Mouse (Mus musculus) stomach, embryonic 15.5 days (tissue): ENCODE results near the gene Rpl10a. TPM values are rescaled to one million over a fixed set of nuclear protein-coding genes. Genes with fewer than 3 reads are reported as not detected.

Experiments used
- ATAC-seq: fragments of 200-750 bp; cut with Nextera tagmentation; 2 replicates; pipeline ENCODE4 v1.8.0; 2017; ENCODE audit warnings: low read depth, moderate number of reproducible peaks, moderate TSS enrichment; ENCODE audit not compliant: insufficient read depth, low FRiP score
- H3K27ac ChIP-seq: fragments of 300-500 bp; sonication (generic); 2 replicates; pipeline ENCODE4 v1.5.1; 2015; ENCODE audit warnings: mild to moderate bottlenecking, inconsistent platforms
- H3K27me3 ChIP-seq: fragments of 300-500 bp; sonication (generic); replicated peaks from 2 replicates; pipeline ENCODE4 v1.6.1; 2015; ENCODE audit warnings: inconsistent platforms
- H3K36me3 ChIP-seq: fragments of 300-500 bp; sonication (generic); 2 replicates; pipeline ENCODE4 v1.6.1; 2015; ENCODE audit warnings: inconsistent platforms
- H3K4me1 ChIP-seq: fragments of 300-500 bp; sonication (generic); 2 replicates; pipeline ENCODE4 v1.6.1; 2015; ENCODE audit warnings: inconsistent platforms
- H3K4me2 ChIP-seq: fragments of 300-500 bp; sonication (generic); 2 replicates; pipeline ENCODE4 v1.6.1; 2015; ENCODE audit warnings: mild to moderate bottlenecking, inconsistent platforms
- H3K4me3 ChIP-seq: fragments of 300-500 bp; sonication (generic); replicated peaks from 2 replicates; pipeline ENCODE4 v1.5.1; 2015; ENCODE audit warnings: inconsistent platforms
- H3K9ac ChIP-seq: fragments of 300-500 bp; sonication (generic); 2 replicates; pipeline ENCODE4 v1.6.1; 2015; ENCODE audit warnings: inconsistent platforms
- H3K9me3 ChIP-seq: fragments of 300-500 bp; sonication (generic); 2 replicates; pipeline ENCODE4 v1.6.1; 2016; ENCODE audit warnings: inconsistent platforms
- WGBS: fragments of 180-500 bp; shearing (Covaris S2); methylation state at CpG from one replicate; pipeline ENCODE4 v1.1.7; 2015; 5-methylcytosine and 5-hydroxymethylcytosine counted together
- polyA plus RNA-seq: library from polyadenylated mRNA; unstranded; fragments of >200 nt; fragmentation: Nextera tagmentation; extraction: Ambion mirVana; gene quantifications from 2 replicates; pipeline ENCODE4 v1.2.1, GENCODE M21; 2015

The Rpl10a gene
- polyA plus RNA-seq, 1 experiment from 2014 or later = 490 TPM

DNA sequence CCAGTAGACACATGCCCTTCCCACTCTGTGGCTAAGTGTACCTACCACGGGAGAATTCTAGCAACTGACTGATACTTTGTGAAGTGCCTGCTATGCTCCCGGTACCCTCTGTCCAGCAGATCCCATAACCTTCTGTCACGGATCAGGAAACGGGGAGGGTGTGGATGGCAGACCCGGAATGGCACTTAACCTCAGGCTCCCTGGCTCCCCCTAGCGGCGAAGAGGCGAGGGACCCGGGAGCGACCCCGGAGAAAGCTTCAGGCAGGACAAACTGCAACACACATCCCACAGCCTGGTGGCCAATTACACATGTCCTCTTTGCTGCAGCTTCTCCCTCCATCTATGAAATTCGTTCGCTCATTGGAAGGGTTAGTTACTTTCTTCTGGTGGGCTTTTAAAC is 40.2 kb downstream of the Rpl10a start:
- Histone ChIP-seq H3K36me3 (no peaks in the 10 kb centered on the region), H3K27me3 (peaks cover 17% of the 10 kb centered on the region), H3K9me3 (no peaks in the 10 kb centered on the region), H3K4me3 (no peak overlapping the region), H3K4me1 (peaks cover 16% of the 10 kb centered on the region), H3K27ac (no peak overlapping the region), H3K4me2 (0 out of 2 replicates have a peak overlapping the region, but pooled peaks have one; percentile 29), H3K9ac (no peak overlapping the region)
- 6% methylated on average over 13 of the region's 13 CpGs for WGBS
- ATAC-seq = 0 out of 2 replicates have a peak, but pooled peaks have one; percentile 35

DNA sequence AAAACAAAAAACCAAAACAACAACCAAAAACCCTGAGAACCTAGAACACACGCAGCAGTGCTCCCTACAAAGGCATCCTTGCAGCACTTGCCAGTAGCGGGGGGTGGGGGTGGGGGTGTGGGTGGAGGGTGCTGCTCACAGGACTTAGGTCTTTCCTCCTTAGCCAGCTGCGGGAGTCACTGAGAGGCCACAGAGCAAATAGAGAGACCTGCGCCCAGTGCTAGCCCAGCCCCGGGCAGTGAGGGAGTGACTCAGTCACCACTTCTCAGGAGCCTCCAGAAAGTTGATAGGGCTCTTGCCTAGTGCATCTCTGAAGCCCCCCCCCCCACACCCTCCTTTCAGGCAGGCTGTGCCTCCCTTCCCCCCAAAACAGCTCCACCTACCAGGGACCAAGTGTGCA is 40.8 kb downstream of the Rpl10a start:
- peak; percentile 47; the same call in 1 of the 2 replicates for ATAC-seq
- peaks cover 14% of the 10 kb centered on the region for H3K27me3 ChIP-seq
- H3K9ac ChIP-seq = no peak overlapping the region
- H3K36me3 ChIP-seq = no peaks in the 10 kb centered on the region
- H3K4me1 ChIP-seq = peaks cover 10% of the 10 kb centered on the region
- H3K9me3 ChIP-seq = no peaks in the 10 kb centered on the region
- no peak overlapping the region for H3K27ac ChIP-seq
- H3K4me3 ChIP-seq = no peak overlapping the region
- no peak overlapping the region for H3K4me2 ChIP-seq
- WGBS = 63% methylated on average over 5 of the region's 5 CpGs

DNA sequence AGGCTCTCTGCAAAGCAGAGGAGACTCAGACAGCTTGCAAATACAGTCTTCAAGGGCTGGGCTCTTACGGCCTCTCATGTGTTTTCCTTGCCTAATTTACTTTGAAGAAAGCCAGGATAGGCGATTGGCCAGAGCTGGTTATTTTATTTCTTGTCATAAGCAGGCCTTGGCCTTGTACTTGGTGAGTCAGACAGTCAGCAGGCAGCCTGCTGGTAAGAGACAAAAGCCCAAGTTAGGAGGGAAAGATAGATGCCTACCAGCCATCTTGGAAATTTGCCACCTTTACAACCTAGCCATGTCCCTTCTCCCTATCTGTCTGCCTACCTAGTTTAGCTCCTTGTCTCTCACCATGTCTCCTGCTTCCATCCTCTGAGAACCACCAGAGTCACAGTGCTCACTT is 43.0 kb downstream of the Rpl10a start:
- H3K36me3 ChIP-seq = no peaks in the 10 kb centered on the region
- no peak for ATAC-seq
- peaks cover 13% of the 10 kb centered on the region for H3K27me3 ChIP-seq
- H3K4me1 ChIP-seq = peaks cover 14% of the 10 kb centered on the region; the same call in 1 of the 2 replicates
- 55% methylated on average over 2 of the region's 2 CpGs for WGBS
- H3K9ac ChIP-seq = no peak overlapping the region
- no peak overlapping the region for H3K27ac ChIP-seq
- no peaks in the 10 kb centered on the region for H3K9me3 ChIP-seq
- H3K4me2 ChIP-seq = no peak overlapping the region
- H3K4me3 ChIP-seq = no peak overlapping the region

DNA sequence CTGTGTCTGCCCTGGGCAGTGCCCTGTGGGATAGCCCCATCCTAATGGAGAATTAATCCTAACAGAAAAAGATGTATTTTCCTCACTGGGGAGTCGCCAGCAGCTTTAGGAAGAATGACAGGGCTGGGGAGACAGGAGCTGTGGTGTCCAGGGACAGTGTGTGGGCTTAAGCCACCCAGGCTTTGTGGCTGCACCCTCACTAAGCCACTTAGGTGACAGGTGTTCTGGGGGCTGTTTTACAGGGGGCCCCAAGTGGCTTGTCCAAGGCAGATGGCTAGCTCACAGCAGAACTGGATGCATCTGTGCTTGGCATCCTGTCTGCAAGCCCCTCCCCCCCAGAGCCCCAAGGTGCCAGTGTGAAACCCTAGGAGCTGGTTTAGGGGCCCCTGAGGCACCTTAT is 43.7 kb downstream of the Rpl10a start:
- peaks cover 13% of the 10 kb centered on the region for H3K27me3 ChIP-seq
- H3K27ac ChIP-seq = no peak overlapping the region
- H3K4me1 ChIP-seq = peaks cover 14% of the 10 kb centered on the region; the same call in 1 of the 2 replicates
- H3K4me3 ChIP-seq = no peak overlapping the region
- no peak for ATAC-seq
- H3K36me3 ChIP-seq = no peaks in the 10 kb centered on the region
- WGBS = 56% methylated on average over 1 of the region's 1 CpGs
- no peaks in the 10 kb centered on the region for H3K9me3 ChIP-seq
- H3K4me2 ChIP-seq = no peak overlapping the region
- H3K9ac ChIP-seq = no peak overlapping the region

DNA sequence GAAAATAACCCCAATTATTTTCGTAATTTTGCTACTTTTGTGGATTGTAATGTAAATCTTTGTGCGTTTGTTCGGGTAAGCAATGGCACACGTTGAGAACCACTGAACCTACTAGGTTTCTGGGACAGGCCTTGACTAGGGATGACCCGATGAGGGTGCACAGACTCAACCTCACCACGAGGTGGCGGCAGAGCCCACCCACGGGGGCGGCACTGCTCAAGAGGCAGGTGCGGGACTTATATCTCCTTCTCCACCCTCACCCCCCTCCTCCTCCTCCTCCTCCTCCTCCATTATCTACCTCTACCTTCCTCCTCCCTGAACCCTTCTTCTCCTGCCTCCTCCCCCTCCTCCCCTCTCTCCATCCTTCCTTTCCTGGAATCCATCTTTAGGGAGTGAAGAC is 45.5 kb downstream of the Rpl10a start:
- no peak for ATAC-seq
- Histone ChIP-seq H3K9ac (no peak overlapping the region), H3K4me3 (no peak overlapping the region), H3K36me3 (no peaks in the 10 kb centered on the region), H3K27me3 (peaks cover 13% of the 10 kb centered on the region), H3K4me2 (no peak overlapping the region), H3K4me1 (0 out of 2 replicates have a peak, but pooled peaks cover 8% of the 10 kb centered on the region), H3K9me3 (no peaks in the 10 kb centered on the region), H3K27ac (no peak overlapping the region)
- 20% methylated on average over 10 of the region's 10 CpGs for WGBS

DNA sequence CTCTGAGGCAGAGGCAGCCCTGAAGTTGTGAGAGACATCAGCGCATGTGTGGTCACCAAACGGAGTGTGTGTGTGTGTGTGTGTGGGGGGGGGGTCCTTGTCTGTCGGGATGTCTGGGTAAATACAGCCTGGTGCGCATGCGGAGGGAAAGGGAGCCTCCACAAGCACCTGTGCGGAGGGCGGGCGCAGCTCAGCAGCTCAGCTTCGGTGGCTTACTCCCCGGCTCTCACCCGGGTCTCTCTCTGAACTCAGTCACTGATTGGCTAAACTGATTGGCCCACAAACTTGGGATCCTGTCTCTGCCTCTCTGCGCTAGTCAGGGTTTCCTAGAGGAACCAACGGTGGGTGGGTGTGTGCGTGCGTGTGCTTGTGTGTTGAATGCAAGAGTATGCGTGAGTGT is 46.2 kb downstream of the Rpl10a start:
- 10% methylated on average over 16 of the region's 16 CpGs for WGBS
- Histone ChIP-seq H3K27ac (no peak overlapping the region), H3K4me3 (no peak overlapping the region), H3K9me3 (no peaks in the 10 kb centered on the region), H3K4me2 (no peak overlapping the region), H3K27me3 (peaks cover 13% of the 10 kb centered on the region), H3K36me3 (no peaks in the 10 kb centered on the region), H3K9ac (no peak overlapping the region), H3K4me1 (0 out of 2 replicates have a peak, but pooled peaks cover 8% of the 10 kb centered on the region)
- ATAC-seq = no peak

DNA sequence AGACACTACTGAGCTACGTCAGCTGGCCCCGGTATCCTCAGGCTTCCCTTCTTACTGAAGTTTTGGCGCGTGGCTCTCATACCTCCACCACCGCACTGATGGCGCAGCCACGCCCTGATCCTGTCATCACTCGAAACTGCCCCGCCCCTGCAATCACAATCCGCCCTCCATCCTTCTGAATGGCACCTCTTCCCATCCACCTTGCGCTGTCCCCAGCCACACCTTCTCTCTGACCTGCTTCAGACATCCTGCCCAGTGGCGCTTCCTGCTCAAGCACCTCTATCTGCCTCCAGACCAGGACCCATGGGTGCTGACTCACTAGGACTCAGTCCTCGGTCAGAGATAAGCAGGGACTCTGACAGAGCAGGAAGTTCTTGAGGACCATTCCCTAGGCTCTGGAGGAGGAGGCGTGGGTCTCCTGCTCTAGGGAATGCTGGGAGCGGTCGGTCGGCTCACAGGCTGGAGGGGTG is 47.4 kb downstream of the Rpl10a start:
- ATAC-seq = 0 out of 2 replicates have a peak, but pooled peaks have one; percentile 12
- H3K9ac ChIP-seq = no peak overlapping the region
- H3K36me3 ChIP-seq = no peaks in the 10 kb centered on the region
- no peak overlapping the region for H3K4me3 ChIP-seq
- peaks cover 13% of the 10 kb centered on the region for H3K27me3 ChIP-seq
- 7% methylated on average over 17 of the region's 17 CpGs for WGBS
- peak overlapping the region; percentile 25 for H3K4me2 ChIP-seq
- no peak overlapping the region for H3K27ac ChIP-seq
- H3K9me3 ChIP-seq = no peaks in the 10 kb centered on the region
- 0 out of 2 replicates have a peak, but pooled peaks cover 8% of the 10 kb centered on the region for H3K4me1 ChIP-seq

DNA sequence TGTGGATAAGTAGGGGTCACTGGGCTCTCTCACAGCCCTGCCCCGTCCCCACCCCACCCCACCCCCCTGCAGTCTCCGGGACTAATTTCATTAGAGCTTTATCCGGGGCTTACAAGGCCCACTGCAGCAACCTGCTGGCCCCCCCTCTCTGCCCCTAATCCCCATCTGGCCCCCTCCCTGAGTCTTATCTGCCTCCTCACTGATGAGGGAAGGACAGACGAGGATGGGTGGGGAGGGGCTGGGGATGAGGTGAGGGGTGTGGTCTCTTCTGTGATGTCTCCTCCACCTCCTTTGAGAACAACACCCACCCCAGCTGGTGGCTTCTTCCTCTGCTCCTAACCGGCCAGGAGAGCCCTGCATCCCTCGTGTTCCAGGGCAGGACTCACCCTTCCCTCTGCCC is 52.0 kb downstream of the Rpl10a start:
- no peak overlapping the region for H3K9ac ChIP-seq
- no peak overlapping the region for H3K4me3 ChIP-seq
- H3K4me1 ChIP-seq = 0 out of 2 replicates have a peak, but pooled peaks cover 7% of the 10 kb centered on the region
- H3K27me3 ChIP-seq = peaks cover 7% of the 10 kb centered on the region
- no peak overlapping the region for H3K27ac ChIP-seq
- WGBS = 9% methylated on average over 6 of the region's 6 CpGs
- no peaks in the 10 kb centered on the region for H3K36me3 ChIP-seq
- ATAC-seq = no peak
- no peak overlapping the region for H3K4me2 ChIP-seq
- no peaks in the 10 kb centered on the region for H3K9me3 ChIP-seq

Other genes with a start within 250 kb of the Rpl10a start
- 2.2 and 2.8 TPM in 2 replicates for gene Tcp11, start 247.8 kb upstream of the Rpl10a start, polyA plus RNA-seq
- gene Scube3, start 186.3 kb upstream of the Rpl10a start, polyA plus RNA-seq = 1.6 and 2.4 TPM in 2 replicates
- 28.1 and 36.2 TPM in 2 replicates for gene Zfp523, start 151.3 kb upstream of the Rpl10a start, polyA plus RNA-seq
- 9.6 and 10.0 TPM in 2 replicates for gene Def6, start 120.7 kb upstream of the Rpl10a start, polyA plus RNA-seq
- gene Ppard, start 95.8 kb upstream of the Rpl10a start, polyA plus RNA-seq = 3.3 and 4.6 TPM in 2 replicates
- 26.9 and 29.9 TPM in 2 replicates for gene Fance, start 15.0 kb upstream of the Rpl10a start, polyA plus RNA-seq
- gene Tead3, start 22.3 kb downstream of the Rpl10a start, polyA plus RNA-seq = 11.5 and 12.0 TPM in 2 replicates
- 4.2 and 5.0 TPM in 2 replicates for gene Tulp1, start 36.8 kb downstream of the Rpl10a start, polyA plus RNA-seq
- 24.1 and 24.6 TPM in 2 replicates for gene Fkbp5, start 189.1 kb downstream of the Rpl10a start, polyA plus RNA-seq
- gene Armc12, start 202.3 kb downstream of the Rpl10a start, polyA plus RNA-seq = not detected in 2 replicates
- gene Clpsl2, start 220.9 kb downstream of the Rpl10a start, polyA plus RNA-seq = not detected in 2 replicates
- gene Clps, start 232.3 kb downstream of the Rpl10a start, polyA plus RNA-seq = 3,221 and 3,572 TPM in 2 replicates
- 0.85 and 1.0 TPM in 2 replicates for gene Lhfpl5, start 247.2 kb downstream of the Rpl10a start, polyA plus RNA-seq